Mouse (Mus musculus): Measurements from ENCODE around the gene Prkcg. TPM values are rescaled to one million over a fixed set of nuclear protein-coding genes. Genes with fewer than 3 reads are reported as not detected.

Prkcg gene
- total RNA-seq, 2 experiments from 2014 or later, result 3.4 to 6.9 TPM

GRCm38 (mm10) chr7:3348326-3348725, 59.3 kb downstream of the Prkcg start:
- no peak for DNase-seq
- intact Hi-C loops (cut with DNase I), result no loop called here

- no peak for DNase-seq
- intact Hi-C loops (cut with DNase I), result no loop called here
Observed at GRCm38 (mm10) chr7:3349775-3350174, 60.8 kb downstream of the Prkcg start.

DNA sequence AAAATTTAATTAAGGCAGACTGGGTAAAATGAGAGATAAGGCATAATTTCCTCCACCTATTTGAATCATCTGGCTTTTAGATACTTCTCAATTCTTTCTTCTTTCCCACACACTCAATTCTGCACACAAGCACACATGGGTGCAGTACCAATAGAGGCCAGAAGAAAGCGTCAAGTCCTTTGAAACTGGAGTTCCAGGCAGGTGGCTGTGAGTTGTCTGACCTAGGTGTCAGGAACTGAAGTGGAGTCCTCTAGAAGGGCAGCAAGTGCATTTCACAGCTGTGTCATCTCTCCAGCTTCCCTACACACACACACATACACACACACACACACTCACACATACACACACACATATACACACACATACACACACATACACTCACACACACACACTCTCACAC, 62.6 kb downstream of the Prkcg start:
- no peak for DNase-seq
- intact Hi-C loops (cut with DNase I), result no loop called here

DNA sequence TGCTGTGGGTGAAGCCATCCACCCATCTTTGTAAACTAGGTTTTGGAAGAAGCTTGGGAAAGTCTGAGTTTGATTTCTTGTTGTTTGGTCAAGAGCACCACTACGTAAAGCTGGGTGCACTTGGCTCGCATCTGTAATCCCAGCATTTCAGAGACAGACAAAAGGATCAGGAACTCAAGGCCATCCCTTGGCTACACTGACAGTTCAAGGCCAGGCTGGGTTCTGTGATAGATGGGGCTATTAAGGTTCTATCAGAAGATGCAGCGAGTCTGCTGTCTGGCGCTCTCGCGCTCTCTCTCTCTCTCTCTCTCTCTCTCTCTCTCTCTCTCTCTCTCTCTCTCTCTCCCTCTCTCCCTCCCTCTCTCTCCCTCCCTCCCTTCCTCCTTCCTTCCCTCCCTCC, 65.9 kb downstream of the Prkcg start:
- intact Hi-C loops (cut with DNase I), result no loop called here
- DNase-seq, result no peak

DNA sequence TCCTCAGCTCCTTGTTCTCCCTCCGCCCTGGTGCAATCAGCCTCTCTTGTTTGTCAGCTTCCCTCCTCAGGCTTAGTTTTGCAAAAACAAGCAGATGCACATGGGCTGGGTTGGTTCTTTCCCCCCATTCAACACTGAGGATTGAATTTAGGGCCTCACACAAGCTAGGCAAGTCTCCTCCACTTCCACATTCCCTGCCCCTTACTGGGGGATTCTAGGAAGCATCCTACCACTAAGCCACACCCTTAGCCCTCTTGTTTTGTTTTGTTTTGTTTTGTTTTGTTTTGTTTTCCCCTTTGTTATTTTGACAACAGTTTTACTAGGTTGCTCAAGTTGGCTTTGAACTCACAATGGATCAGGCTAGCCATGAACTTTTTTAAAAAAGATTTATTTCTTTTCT, 71.7 kb downstream of the Prkcg start:
- intact Hi-C loops (cut with DNase I), result no loop called here
- DNase-seq, result no peak

DNA sequence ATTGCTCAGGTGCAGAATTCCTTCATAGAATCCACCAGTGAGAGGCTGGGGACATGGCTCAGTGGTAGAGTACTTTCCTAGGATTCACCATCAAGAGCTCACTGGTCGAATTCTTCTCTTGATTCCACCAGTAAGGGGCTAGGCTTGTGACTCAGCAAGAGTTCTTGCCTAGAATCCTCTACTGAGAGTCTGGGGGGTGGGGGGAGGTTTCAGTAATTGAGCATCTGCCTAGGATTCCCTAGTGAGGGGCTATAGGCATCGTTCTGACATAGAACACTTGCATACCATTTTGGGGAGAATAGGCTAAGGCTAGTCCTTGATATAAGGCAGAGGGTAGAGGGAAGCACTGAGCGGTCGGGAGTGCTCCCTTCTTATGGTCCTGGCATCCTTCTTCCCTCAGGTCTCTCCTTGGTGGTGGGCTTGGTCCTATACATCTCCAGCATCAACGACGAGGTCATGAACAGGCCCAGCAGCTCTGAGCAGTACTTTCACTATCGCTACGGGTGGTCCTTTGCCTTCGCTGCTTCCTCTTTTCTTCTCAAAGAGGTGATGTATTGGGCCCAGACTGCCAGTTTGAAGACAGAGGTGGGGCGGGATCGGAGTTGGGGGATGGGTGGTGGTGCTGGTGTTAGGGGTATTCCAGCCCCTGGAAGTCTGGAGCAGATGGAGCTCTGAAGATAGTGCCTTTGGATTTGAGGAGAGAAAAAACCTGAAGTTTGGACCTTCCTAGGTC, 76.7 kb downstream of the Prkcg start:
- no peak for DNase-seq

DNA sequence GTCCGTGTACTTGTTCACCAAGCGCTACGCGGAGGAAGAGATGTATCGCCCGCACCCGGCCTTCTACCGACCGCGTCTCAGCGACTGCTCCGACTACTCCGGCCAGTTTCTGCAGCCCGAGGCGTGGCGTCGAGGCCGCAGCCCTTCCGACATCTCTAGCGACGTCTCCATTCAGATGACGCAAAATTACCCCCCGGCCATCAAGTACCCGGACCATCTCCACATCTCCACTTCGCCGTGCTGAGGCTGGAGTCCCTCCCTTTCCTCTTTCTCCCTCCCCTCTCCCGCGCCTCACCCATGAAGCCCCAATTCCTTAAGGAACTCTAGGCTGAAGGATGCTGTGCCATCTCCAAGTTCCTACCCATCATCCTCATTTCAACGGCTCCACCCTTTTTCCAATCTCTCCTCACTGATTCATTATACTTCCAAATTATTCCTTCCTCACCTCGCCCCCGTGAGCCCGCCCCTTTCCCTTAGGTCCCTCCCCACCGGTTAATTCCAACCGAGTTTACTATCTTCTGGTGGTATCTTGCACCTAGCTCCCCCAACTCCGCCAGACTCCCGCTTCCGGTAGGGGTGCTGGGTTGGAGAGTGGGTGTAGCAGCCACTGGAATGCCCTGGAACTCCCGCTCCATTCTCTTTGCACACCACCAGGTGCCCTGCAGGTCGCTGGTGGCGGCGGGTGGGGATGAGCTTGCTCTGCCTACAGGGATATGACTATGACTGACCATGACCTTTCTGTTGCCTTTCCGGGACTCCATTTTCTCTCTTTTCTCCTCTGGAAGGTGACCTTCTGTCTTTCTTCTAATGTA, 77.9 kb downstream of the Prkcg start:
- DNase-seq, result no peak
- intact Hi-C loops (cut with DNase I), result no loop called here

More for the DNA sequence above, 76.7 kb downstream of the Prkcg start:
- intact Hi-C loops (cut with DNase I), result no loop called here

DNA sequence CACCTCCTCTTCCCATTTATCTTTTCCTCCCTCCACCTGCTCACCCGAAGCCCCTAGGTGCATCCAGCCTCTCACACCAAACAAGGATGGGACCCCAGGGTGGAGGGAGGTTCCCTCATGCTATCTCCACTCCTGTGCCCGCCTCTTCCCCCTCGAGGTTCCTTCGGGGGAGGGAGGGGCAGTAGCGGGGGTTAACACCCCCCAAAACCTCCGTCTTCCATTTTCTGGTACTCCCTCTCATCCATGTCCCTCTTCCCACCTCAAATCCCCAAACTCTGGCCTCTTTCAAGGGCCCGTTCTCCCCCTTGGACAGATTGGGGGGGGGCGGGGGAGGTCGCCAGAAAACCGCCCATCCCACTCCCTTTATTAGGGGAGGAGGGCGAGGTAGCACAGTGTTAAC, 78.6 kb downstream of the Prkcg start:
- intact Hi-C loops (cut with DNase I), result no loop called here

GRCm38 (mm10) chr7:3368311-3368710, 79.3 kb downstream of the Prkcg start:
- intact Hi-C loops (cut with DNase I), result no loop called here

More for the DNA sequence above, 78.6 kb downstream of the Prkcg start:
- no peak for DNase-seq

DNA sequence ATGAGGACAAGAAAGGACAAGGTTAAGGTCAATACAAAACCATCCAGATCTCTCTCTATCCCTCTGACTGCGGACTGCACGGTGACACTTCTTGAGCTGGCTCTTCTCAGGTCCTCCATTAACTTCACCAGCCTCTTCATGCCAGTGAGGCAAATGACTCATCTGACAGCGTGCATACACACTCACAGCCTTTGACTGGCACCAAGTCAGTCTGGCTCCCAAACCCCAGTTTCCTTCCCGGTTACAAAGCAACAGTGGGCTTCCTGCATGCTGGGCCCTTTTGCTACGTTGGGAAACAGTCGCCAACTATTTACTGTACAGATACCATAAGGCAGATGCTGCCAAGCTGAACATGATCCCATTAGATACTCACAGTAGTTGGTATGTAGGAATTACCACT, 80.2 kb downstream of the Prkcg start:
- intact Hi-C loops (cut with DNase I), result no loop called here
- DNase-seq, result no peak

More at GRCm38 (mm10) chr7:3368311-3368710, 79.3 kb downstream of the Prkcg start:
- DNase-seq, result no peak

- no peak for DNase-seq
- intact Hi-C loops (cut with DNase I), result no loop called here
Observed at GRCm38 (mm10) chr7:3370407-3370806, 81.4 kb downstream of the Prkcg start.

DNA sequence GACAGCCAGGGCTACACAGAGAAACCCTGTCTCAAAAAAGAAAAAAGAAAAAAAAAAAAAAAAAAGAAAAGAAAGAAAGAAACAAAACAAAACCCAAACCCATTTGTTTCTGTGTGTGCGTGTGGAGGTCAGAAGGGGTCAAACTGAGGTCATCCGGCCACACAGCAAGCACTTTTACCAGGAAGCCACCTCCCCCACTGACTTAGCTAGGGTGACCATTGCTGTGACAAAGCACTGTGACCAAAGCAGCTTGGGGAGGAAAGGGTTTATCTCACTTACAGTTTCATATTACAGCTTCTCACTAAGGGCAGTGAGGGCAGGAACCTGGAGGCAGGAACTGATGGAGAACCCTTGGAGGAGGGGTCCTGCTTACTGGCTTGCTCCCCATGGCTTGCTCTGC, 83.4 kb downstream of the Prkcg start:
- intact Hi-C loops (cut with DNase I), result no loop called here
- DNase-seq, result no peak

GRCm38 (mm10) chr7:3373754-3374153, 84.8 kb downstream of the Prkcg start:
- intact Hi-C loops (cut with DNase I), result no loop called here
- DNase-seq, result no peak

GRCm38 (mm10) chr7:3376831-3377230, 87.9 kb downstream of the Prkcg start:
- DNase-seq, result peak; percentile 60 to 78
- intact Hi-C loops (cut with DNase I), result loop anchor here (2.0 kb wide), 1 partner anchor 154 kb away; no protein-coding TSS in a partner anchor

Other genes with a start within 250 kb of the Prkcg start
- not detected for gene AU018091, start 120.0 kb upstream of the Prkcg start, total RNA-seq (2021)
- gene Nlrp12, start 39.4 kb upstream of the Prkcg start, total RNA-seq (2021), result under 1 TPM; 0.07 to 0.10 TPM
- gene Myadm, start 99 bp upstream of the Prkcg start, total RNA-seq (2021), result 100 to 1,000 TPM; 266 to 279 TPM
- gene Cacng7, start 43.8 kb downstream of the Prkcg start, total RNA-seq (2021), result 1 to 10 TPM; 7.7 to 9.7 TPM
- not detected for gene Cacng8, start 101.5 kb downstream of the Prkcg start, total RNA-seq (2021)
- gene Cacng6, start 135.0 kb downstream of the Prkcg start, total RNA-seq (2021), result 1 to 10 TPM; 1.9 to 2.0 TPM
- not detected for gene Tarm1, start 213.4 kb downstream of the Prkcg start, total RNA-seq (2021)

Measured in heart, postnatal 10 days (tissue).